Mouse (Mus musculus): ENCODE data around the gene Gfap. TPM values are rescaled to one million over a fixed set of nuclear protein-coding genes. Genes with fewer than 3 reads are reported as not detected.

The Gfap gene
- 0.26 and 0.30 TPM in 2 replicates for polyA plus RNA-seq (2015; fragmentation: Nextera tagmentation; extraction: Ambion mirVana)

DNA sequence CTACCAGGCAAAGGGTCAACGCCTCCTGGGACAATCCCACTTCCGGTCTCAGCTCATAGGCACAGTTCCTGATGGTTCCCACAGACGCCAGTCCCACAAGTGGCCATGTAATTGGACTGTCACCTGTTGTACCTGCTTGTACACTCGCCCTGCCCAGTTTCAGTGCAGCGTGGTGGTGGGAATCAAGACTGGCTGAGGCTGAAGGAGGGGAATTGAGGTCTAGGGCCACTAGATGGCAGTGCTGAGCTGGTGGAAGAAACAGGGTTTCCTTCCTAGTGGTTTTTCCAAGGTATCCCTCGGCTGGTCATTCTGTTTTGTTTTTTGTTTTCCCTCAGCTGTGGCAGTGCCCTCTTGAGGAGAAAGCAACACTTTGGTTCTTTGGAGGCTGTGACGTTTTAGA lies at the start of gene Gfap:
Gene Gfap, minus strand, starts transcription at position 150 of the 400 bp plus-strand sequence.
- 10% methylated on average over 7 of the region's 7 CpGs for WGBS
- H3K4me1 ChIP-seq (ENCODE audit: control insufficient read depth, insufficient read depth, low read length), result no peaks in the 10 kb centered on the region
- H3K36me3 ChIP-seq (ENCODE audit: control insufficient read depth, insufficient read depth), result peaks cover 3% of the 10 kb centered on the region; the same call in 1 of the 2 replicates
- H3K9me3 ChIP-seq (replicated peaks; ENCODE audit: control insufficient read depth, low read length), result no peaks in the 10 kb centered on the region
- H3K4me3 ChIP-seq (ENCODE audit: low read length), result no peak within 1 kb of the TSS; the same call in 1 of the 2 replicates
- no peak within 1 kb of the TSS for H3K27ac ChIP-seq (ENCODE audit: low read length)
- peak within 1 kb of the TSS; percentile 35 for H3K4me2 ChIP-seq (ENCODE audit: low read depth, low read length)
- ATAC-seq (replicated peaks; ENCODE audit: extremely low read depth, insufficient read depth, low FRiP score), result peak; percentile 41; the same call in 1 of the 2 replicates
- no peaks in the 10 kb centered on the region; the same call in 1 of the 2 replicates for H3K27me3 ChIP-seq (ENCODE audit: control insufficient read depth, insufficient read depth, low read length)
- no peak within 1 kb of the TSS for H3K9ac ChIP-seq (ENCODE audit: low read length)

DNA sequence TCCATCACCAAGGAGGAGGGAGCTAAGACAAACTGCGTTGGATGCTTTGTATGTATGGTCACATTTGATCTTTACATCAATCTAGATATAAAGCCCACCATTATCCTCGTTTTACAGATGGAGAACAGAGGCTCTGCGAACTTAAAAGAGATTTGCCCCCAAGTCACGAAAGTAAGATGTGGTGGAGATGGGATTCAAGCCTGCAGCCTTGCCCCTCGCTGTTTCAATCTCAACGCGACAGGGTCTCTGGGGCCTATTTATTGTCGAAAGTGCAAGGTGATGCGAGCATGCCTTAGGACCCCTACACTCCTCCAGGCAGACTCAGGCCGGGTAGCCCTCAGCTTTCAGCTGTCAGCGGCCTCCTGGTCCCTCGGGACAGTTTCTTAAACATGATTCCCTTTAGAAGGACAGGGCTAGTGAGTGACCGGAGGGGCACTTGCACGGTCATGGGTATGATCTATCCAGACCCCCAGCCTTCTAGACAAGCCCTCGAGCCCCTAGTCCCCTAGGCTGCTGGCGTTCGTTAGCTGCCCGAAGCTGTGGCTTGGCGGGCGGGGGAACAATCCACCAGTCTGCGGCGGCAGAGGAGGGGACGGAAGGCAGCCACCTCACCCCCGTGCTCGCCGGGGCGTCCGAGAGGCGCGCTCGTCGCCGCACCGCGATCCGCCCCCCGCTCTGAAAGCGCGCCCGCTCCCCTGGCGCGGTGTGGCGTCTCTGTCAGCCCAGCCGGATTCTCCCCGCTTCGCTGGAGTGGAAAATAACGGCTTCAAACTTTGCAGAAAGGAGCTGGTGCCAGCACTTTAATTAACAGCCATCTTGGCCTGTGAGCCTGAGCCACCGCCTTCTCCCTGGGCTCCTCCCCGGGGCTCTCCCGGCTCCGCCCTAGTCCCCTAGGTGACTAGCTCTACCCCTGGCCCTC lies 47.6 kb upstream of the Gfap start:
- Histone ChIP-seq H3K36me3 (ENCODE audit: control insufficient read depth, insufficient read depth) (no peaks in the 10 kb centered on the region), H3K27ac (ENCODE audit: low read length) (no peak overlapping the region), H3K9me3 (replicated peaks; ENCODE audit: control insufficient read depth, low read length) (no peaks in the 10 kb centered on the region), H3K27me3 (ENCODE audit: control insufficient read depth, insufficient read depth, low read length) (peaks cover 83% of the 10 kb centered on the region), H3K4me2 (ENCODE audit: low read depth, low read length) (peak overlapping the region; percentile 66), H3K4me3 (ENCODE audit: low read length) (peak overlapping the region; percentile 62), H3K4me1 (ENCODE audit: control insufficient read depth, insufficient read depth, low read length) (peaks cover 17% of the 10 kb centered on the region), H3K9ac (ENCODE audit: low read length) (peak overlapping the region; percentile 73)
- ATAC-seq (replicated peaks; ENCODE audit: extremely low read depth, insufficient read depth, low FRiP score), result 0 out of 2 replicates have a peak, but pooled peaks have one; percentile 26
- WGBS, result 2% methylated on average over 51 of the region's 51 CpGs

DNA sequence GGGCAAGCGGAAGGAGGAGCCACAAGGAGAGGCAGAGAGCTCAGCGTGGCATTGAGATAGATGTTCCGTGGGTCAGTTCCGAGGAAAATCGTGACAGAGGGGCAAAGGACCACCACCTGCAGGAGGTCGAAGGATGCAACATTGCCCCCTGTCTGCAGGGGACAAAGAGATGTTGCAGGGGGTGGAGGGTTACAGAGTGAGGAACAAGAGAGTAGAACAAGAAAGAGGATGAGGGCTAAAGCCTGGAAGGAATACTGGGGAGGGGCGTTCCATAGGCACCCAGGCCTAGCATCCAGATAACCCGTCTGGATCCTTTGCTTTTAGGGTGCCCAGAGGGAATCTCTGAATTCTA lies 46.3 kb upstream of the Gfap start:
- Histone ChIP-seq H3K27me3 (ENCODE audit: control insufficient read depth, insufficient read depth, low read length) (peaks cover 82% of the 10 kb centered on the region), H3K4me3 (ENCODE audit: low read length) (peak overlapping the region; percentile 47), H3K36me3 (ENCODE audit: control insufficient read depth, insufficient read depth) (no peaks in the 10 kb centered on the region), H3K4me2 (ENCODE audit: low read depth, low read length) (peak overlapping the region; percentile 67), H3K9ac (ENCODE audit: low read length) (no peak overlapping the region), H3K4me1 (ENCODE audit: control insufficient read depth, insufficient read depth, low read length) (peaks cover 17% of the 10 kb centered on the region), H3K27ac (ENCODE audit: low read length) (no peak overlapping the region), H3K9me3 (replicated peaks; ENCODE audit: control insufficient read depth, low read length) (no peaks in the 10 kb centered on the region)
- 10% methylated on average over 8 of the region's 8 CpGs for WGBS
- no peak for ATAC-seq (replicated peaks; ENCODE audit: extremely low read depth, insufficient read depth, low FRiP score)

DNA sequence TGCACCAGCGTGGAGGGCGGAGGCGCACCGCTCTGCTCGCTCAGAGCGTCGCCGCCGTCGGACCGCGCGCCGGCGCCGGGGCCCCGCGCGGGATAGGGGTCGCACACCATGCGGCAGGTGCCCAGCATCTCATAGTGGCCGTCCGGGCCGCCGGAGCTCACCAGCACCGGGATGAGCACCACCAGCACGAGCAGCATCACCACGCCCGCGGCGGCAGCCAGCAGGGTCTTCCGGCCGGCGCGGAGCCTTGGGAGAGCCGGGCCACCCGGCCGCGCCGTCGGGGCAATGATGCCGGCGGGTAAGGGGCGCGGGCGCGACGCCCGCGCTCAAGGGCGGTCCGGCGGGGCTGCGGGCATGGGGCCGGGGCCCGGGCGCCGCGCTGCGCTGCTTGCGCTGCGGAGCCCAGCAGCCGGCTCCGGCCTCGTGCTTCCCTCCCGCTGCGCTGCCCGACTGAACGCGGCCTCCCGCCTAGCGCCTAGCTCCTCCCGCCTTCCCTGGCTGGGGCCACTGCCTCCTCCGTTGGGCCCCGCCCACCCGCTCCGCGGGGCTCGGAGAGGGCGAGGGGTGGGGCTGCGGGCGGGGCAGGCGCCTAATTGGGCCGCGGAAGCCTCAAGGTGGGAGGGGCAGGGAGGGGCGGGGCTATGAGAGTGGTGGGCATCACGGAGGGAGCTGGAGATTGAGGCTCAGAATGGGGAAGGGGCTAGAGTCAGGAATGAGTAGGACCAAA lies 45.7 kb upstream of the Gfap start, which contains the start of gene C1ql1:
Gene C1ql1, minus strand, starts transcription at position 424 of the 727 bp plus-strand sequence.
- no peak within 1 kb of the TSS for H3K27ac ChIP-seq (ENCODE audit: low read length)
- peaks cover 17% of the 10 kb centered on the region for H3K4me1 ChIP-seq (ENCODE audit: control insufficient read depth, insufficient read depth, low read length)
- peak within 1 kb of the TSS; percentile 47 for H3K4me3 ChIP-seq (ENCODE audit: low read length)
- H3K4me2 ChIP-seq (ENCODE audit: low read depth, low read length), result peak within 1 kb of the TSS; percentile 67
- no peaks in the 10 kb centered on the region for H3K9me3 ChIP-seq (replicated peaks; ENCODE audit: control insufficient read depth, low read length)
- under 1% methylated on average over 73 of the region's 87 CpGs for WGBS
- H3K36me3 ChIP-seq (ENCODE audit: control insufficient read depth, insufficient read depth), result no peaks in the 10 kb centered on the region
- H3K9ac ChIP-seq (ENCODE audit: low read length), result no peak within 1 kb of the TSS; the same call in 1 of the 2 replicates
- peak; percentile 93 for ATAC-seq (replicated peaks; ENCODE audit: extremely low read depth, insufficient read depth, low FRiP score)
- H3K27me3 ChIP-seq (ENCODE audit: control insufficient read depth, insufficient read depth, low read length), result peaks cover 77% of the 10 kb centered on the region

DNA sequence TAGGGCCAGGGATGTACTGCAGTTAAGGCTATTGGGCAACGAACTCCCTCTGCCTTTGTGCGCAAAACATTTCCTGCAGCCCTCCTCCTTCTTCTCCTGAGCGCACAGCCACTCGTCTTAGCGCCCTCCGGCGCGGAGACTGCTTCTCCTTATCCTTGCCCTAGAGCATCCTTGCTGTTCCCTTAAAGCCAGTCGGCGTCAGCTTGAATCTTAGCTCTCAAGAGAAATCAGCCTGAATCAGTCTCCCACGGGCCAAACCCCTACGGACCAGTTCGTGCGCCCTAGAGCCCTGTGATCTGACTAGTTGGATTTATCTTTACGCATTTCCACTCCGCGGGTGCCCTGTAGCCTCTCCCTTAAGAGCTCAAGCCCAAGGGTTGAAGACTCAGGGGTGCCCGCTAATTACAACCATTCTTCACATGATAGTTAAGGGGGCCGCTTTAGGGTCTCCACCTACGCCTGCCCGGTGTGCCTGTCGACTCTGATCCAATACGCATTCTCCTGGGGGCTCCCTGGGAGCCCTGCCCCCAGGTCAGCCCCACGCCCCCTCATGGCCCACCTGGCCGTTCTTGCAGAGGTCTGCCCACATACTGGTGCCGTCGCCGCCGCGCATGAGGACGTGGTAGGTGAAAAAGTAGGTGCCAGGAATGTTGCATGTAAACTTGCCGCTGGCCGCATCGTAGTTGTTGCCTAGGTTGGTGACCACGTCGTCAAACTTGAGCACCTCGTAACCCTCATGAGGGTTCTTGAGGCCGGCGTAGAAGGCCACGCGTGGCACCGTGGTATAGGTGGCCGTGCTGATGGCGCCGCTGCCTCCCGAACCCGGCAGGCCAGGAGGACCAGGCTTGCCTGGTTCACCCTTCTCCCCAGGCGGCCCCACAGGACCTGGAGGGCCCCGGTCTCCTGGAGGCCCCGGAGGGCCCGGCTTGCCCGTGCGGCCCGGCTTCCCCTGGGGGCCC lies 44.9 kb upstream of the Gfap start:
- no peak for ATAC-seq (replicated peaks; ENCODE audit: extremely low read depth, insufficient read depth, low FRiP score)
- H3K4me3 ChIP-seq (ENCODE audit: low read length), result peak overlapping the region; percentile 47
- peaks cover 74% of the 10 kb centered on the region for H3K27me3 ChIP-seq (ENCODE audit: control insufficient read depth, insufficient read depth, low read length)
- H3K4me1 ChIP-seq (ENCODE audit: control insufficient read depth, insufficient read depth, low read length), result peaks cover 19% of the 10 kb centered on the region
- H3K9me3 ChIP-seq (replicated peaks; ENCODE audit: control insufficient read depth, low read length), result no peaks in the 10 kb centered on the region
- no peaks in the 10 kb centered on the region for H3K36me3 ChIP-seq (ENCODE audit: control insufficient read depth, insufficient read depth)
- peak overlapping the region; percentile 67 for H3K4me2 ChIP-seq (ENCODE audit: low read depth, low read length)
- H3K9ac ChIP-seq (ENCODE audit: low read length), result no peak overlapping the region
- WGBS, result 3% methylated on average over 54 of the region's 54 CpGs
- H3K27ac ChIP-seq (ENCODE audit: low read length), result no peak overlapping the region

DNA sequence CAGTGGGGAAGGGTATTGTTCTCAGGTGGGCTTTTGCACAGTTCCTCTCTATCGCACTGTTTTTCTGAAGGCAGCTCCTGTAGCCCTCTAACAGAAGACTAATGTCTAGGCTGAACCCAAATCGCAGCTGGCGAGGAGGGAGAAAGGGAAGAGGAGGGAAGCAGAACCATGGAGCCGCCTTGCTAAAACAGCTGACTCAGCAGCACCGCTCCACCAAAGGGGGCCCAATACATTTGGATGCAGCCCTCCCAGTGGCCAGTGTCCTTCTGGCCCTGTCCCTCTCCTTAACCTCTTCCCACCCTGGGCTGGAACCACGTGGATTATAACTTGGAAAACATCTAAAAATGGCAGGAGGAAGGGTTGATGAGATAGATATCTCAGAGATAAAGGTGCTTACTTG lies 40.5 kb upstream of the Gfap start:
- WGBS, result 64% methylated on average over 6 of the region's 6 CpGs
- Histone ChIP-seq H3K4me2 (ENCODE audit: low read depth, low read length) (no peak overlapping the region), H3K27me3 (ENCODE audit: control insufficient read depth, insufficient read depth, low read length) (peaks cover 57% of the 10 kb centered on the region), H3K27ac (ENCODE audit: low read length) (no peak overlapping the region), H3K4me3 (ENCODE audit: low read length) (no peak overlapping the region), H3K4me1 (ENCODE audit: control insufficient read depth, insufficient read depth, low read length) (peaks cover 16% of the 10 kb centered on the region), H3K9me3 (replicated peaks; ENCODE audit: control insufficient read depth, low read length) (no peaks in the 10 kb centered on the region), H3K36me3 (ENCODE audit: control insufficient read depth, insufficient read depth) (no peaks in the 10 kb centered on the region), H3K9ac (ENCODE audit: low read length) (no peak overlapping the region)
- no peak for ATAC-seq (replicated peaks; ENCODE audit: extremely low read depth, insufficient read depth, low FRiP score)

DNA sequence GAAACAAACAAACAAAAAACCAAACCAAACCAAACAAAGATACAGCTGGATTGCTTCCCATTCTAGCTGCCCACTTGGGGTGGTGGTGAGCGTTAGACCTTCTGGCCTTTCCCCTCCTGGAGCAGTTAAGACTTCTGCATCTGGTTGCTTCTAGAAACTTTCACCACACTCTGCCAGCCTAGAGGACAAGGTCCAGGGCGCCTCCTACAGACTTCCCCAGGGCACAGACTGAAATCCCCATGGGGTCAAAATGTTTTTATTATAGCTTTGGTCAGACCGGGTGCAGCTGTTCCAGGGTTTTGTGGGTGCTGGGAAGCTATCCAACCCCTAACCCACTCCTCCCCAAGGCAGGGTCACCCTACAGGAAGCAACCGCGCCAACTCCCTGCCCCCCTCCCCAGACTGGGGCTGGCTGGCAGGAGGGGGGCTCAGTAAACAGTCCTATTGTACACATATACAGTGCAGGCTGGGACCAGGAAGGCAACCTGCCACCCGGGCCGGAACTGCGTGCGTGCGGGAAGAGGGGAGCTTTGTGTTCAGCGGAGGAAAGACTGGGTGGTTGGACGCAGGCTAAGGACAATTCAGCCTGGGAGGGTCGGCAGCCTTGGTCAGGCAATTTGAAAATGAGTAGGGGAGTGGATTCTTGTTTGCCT lies 38.4 kb upstream of the Gfap start:
- Histone ChIP-seq H3K27me3 (ENCODE audit: control insufficient read depth, insufficient read depth, low read length) (peaks cover 40% of the 10 kb centered on the region), H3K9me3 (replicated peaks; ENCODE audit: control insufficient read depth, low read length) (no peaks in the 10 kb centered on the region), H3K36me3 (ENCODE audit: control insufficient read depth, insufficient read depth) (no peaks in the 10 kb centered on the region), H3K4me2 (ENCODE audit: low read depth, low read length) (no peak overlapping the region), H3K27ac (ENCODE audit: low read length) (no peak overlapping the region), H3K4me3 (ENCODE audit: low read length) (no peak overlapping the region), H3K9ac (ENCODE audit: low read length) (no peak overlapping the region), H3K4me1 (ENCODE audit: control insufficient read depth, insufficient read depth, low read length) (peaks cover 7% of the 10 kb centered on the region; the same call in 1 of the 2 replicates)
- no peak for ATAC-seq (replicated peaks; ENCODE audit: extremely low read depth, insufficient read depth, low FRiP score)
- 36% methylated on average over 13 of the region's 13 CpGs for WGBS

Measured in heart, embryonic 16.5 days (tissue).